Mouse (Mus musculus) liver, adult 2 months (tissue): Measurements from ENCODE around the gene Fat3.

Experiments used
- CTCF ChIP-seq: fragments of 200-500 bp; IDR thresholded peaks from 2 replicates; pipeline ENCODE4 v1.5.1; 2011; ENCODE audit warnings: low read depth, low read length, control low read depth
- POLR2A ChIP-seq: fragments of 200-500 bp; IDR thresholded peaks from 2 replicates; pipeline ENCODE4 v1.6.1; 2011; ENCODE audit warnings: low read length, control low read depth; ENCODE audit not compliant: insufficient read depth; ENCODE audit errors: extremely low read depth

- no peak for TF ChIP-seq CTCF
- no peak for TF ChIP-seq POLR2A
These were observed 525.1 kb downstream of the Fat3 start for GRCm38 (mm10) chr9:15975999-15976398.
